Mouse (Mus musculus): ENCODE measurements at regions not wholly inside any gene's neighbourhood (a gene's known extent, or its start where the extent isn't known, plus 50 kb on each side); places are given as distances from the start of the nearest gene placed in this dataset.

GRCm38 (mm10) chr16:86694497-86694896 is 659.5 kb upstream of the N6amt1 start:
- TF ChIP-seq CTCF (IDR thresholded peaks at IDR 0.05; ENCODE audit: borderline replicate concordance, extremely low read depth, insufficient read depth, insufficient read length), result no peak
- TF ChIP-seq POLR2A (IDR thresholded peaks at IDR 0.05; ENCODE audit: borderline replicate concordance, extremely low read depth, insufficient read depth, insufficient read length, poor library complexity, severe bottlenecking), result no peak

Measured in brain, embryonic 14.5 days (tissue).